Mouse (Mus musculus) kidney, postnatal 0 days (tissue): Measurements from ENCODE around the gene Pik3r2. TPM values are rescaled to one million over a fixed set of nuclear protein-coding genes. Genes with fewer than 3 reads are reported as not detected.

Source experiments
- ATAC-seq: fragments of 200-750 bp; cut with Nextera tagmentation; replicated peaks from 2 replicates; pipeline ENCODE4 v1.8.0; 2017; ENCODE audit warnings: low read depth, moderate number of reproducible peaks, moderate TSS enrichment, moderate library complexity; ENCODE audit not compliant: low FRiP score
- DNase-seq: peaks from one replicate; pipeline ENCODE4 v3.0.0-alpha.2; 2016; ENCODE audit warnings: low spot score
- H3K27ac ChIP-seq: fragments of 300-500 bp; sonication (generic); 2 replicates; pipeline ENCODE4 v1.5.1; 2014; ENCODE audit warnings: mild to moderate bottlenecking
- H3K27me3 ChIP-seq: fragments of 300-500 bp; sonication (generic); 2 replicates; pipeline ENCODE4 v1.6.1; 2014; ENCODE audit warnings: low read length, mixed read lengths; ENCODE audit not compliant: insufficient read depth
- H3K36me3 ChIP-seq: fragments of 300-500 bp; sonication (generic); 2 replicates; pipeline ENCODE4 v1.6.1; 2014; ENCODE audit warnings: low read length, mixed read lengths; ENCODE audit not compliant: insufficient read depth
- H3K4me1 ChIP-seq: fragments of 300-500 bp; sonication (generic); replicated peaks from 2 replicates; pipeline ENCODE4 v1.6.1; 2014; ENCODE audit warnings: antibody characterized with exemption, low read length, mixed read lengths; ENCODE audit not compliant: insufficient read depth
- H3K4me2 ChIP-seq: fragments of 300-500 bp; sonication (generic); 2 replicates; pipeline ENCODE4 v1.6.1; 2014; ENCODE audit warnings: mild to moderate bottlenecking, low read length, moderate library complexity, mixed read lengths
- H3K4me3 ChIP-seq: fragments of 300-500 bp; sonication (generic); replicated peaks from 2 replicates; pipeline ENCODE4 v1.5.1; 2014; ENCODE audit warnings: low read depth, low read length
- H3K9ac ChIP-seq: fragments of 300-500 bp; sonication (generic); 2 replicates; pipeline ENCODE4 v1.6.1; 2014; ENCODE audit warnings: low read depth, low read length
- H3K9me3 ChIP-seq: fragments of 300-500 bp; sonication (generic); replicated peaks from 2 replicates; pipeline ENCODE4 v1.6.1; 2016; ENCODE audit warnings: low read length, inconsistent platforms, mixed read lengths
- CTCF ChIP-seq: IDR thresholded peaks from 2 replicates; pipeline ENCODE4 v1.5.1; 2016; ENCODE audit warnings: antibody characterized with exemption, low read depth, mild to moderate bottlenecking, moderate library complexity
- WGBS: fragments of 180-500 bp; shearing (Covaris S2); extraction: QIAGEN DNeasy Blood & Tissue Kit; methylation state at CpG from one replicate; pipeline ENCODE4 v1.1.7; 2014; 5-methylcytosine and 5-hydroxymethylcytosine counted together
- polyA plus RNA-seq: library from polyadenylated mRNA; unstranded; fragments of >200 nt; fragmentation: Nextera tagmentation; extraction: Ambion mirVana; gene quantifications from 2 replicates; pipeline ENCODE4 v1.2.1, GENCODE M21; 2015

The Pik3r2 gene
- polyA plus RNA-seq, 1 experiment from 2014 or later: 43.8 TPM

- Histone ChIP-seq H3K36me3 (peaks cover 39% of the 10 kb centered on the region; the same call in 1 of the 2 replicates), H3K27me3 (no peaks in the 10 kb centered on the region), H3K4me1 (peaks cover 27% of the 10 kb centered on the region), H3K9me3 (no peaks in the 10 kb centered on the region), H3K4me3 (peak overlapping the region; percentile 76; the same call in 1 of the 2 replicates), H3K27ac (no peak overlapping the region), H3K4me2 (peak overlapping the region; percentile 98), H3K9ac (peak overlapping the region; percentile 98)
- TF ChIP-seq CTCF: no peak
- DNase-seq (no peak), ATAC-seq (no peak)
- 89% methylated on average over 5 of the region's 5 CpGs for WGBS
Observed at GRCm38 (mm10) chr8:70775227-70775626, 1.3 kb downstream of the Pik3r2 start.

DNA sequence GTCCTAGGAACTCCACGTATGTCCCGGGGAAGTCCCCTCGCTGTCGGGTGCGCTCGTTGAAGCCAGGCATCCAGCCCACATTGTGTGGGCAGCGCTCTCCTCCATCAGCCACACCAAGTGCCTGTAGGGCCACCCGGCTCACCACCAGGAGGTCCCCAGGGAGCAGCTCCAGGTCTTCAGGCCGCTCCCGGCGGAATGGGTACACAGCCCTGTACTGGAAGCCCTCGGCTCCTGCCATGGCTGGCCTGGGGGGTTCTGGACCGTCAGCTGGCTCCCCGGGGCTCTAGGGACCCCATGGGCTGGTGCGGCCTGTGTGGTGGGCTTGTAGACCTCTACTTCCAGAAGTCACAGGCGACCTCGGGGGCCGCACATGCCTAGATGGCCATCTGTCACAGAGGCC is 1.8 kb downstream of the Pik3r2 start:
- peak overlapping the region; percentile 98; the same call in 1 of the 2 replicates for H3K9ac ChIP-seq
- peaks cover 27% of the 10 kb centered on the region for H3K4me1 ChIP-seq
- TF ChIP-seq CTCF: no peak
- no peaks in the 10 kb centered on the region for H3K27me3 ChIP-seq
- no peak overlapping the region for H3K4me2 ChIP-seq
- no peak overlapping the region for H3K4me3 ChIP-seq
- no peak for ATAC-seq
- H3K36me3 ChIP-seq: peaks cover 39% of the 10 kb centered on the region; the same call in 1 of the 2 replicates
- no peak overlapping the region for H3K27ac ChIP-seq
- H3K9me3 ChIP-seq: no peaks in the 10 kb centered on the region
- no peak for DNase-seq
- 92% methylated on average over 18 of the region's 18 CpGs for WGBS

DNA sequence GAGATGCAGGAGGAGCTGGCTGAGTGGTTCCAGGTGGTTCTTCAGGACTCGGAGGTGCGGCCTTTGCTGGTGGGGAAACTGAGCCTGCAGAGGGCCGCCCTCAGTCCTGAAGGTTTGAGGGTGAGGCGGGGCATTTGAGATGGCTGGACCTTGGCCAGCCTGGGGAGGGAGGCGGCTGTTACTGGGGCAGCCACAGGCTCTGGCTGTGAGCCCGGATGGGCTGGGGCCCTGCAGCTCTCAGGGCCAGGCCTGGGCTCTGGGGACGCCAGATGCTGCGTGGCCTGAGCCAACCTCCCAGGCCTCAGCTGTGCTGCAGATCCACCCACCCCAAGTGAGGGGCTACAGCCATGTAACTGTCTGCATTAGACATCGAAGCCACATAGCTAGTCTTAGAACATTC is 2.7 kb downstream of the Pik3r2 start:
- DNase-seq (no peak), ATAC-seq (no peak)
- H3K9ac ChIP-seq: peak overlapping the region; percentile 98
- no peaks in the 10 kb centered on the region for H3K27me3 ChIP-seq
- H3K9me3 ChIP-seq: no peaks in the 10 kb centered on the region
- 48% methylated on average over 8 of the region's 9 CpGs for WGBS
- no peak for TF ChIP-seq CTCF
- H3K4me3 ChIP-seq: no peak overlapping the region
- peaks cover 32% of the 10 kb centered on the region; the same call in 1 of the 2 replicates for H3K36me3 ChIP-seq
- H3K27ac ChIP-seq: no peak overlapping the region
- no peak overlapping the region for H3K4me2 ChIP-seq
- H3K4me1 ChIP-seq: peaks cover 27% of the 10 kb centered on the region

GRCm38 (mm10) chr8:70773410-70773809 is 3.1 kb downstream of the Pik3r2 start:
- H3K27me3 ChIP-seq: no peaks in the 10 kb centered on the region
- WGBS: 78% methylated on average over 5 of the region's 5 CpGs
- H3K36me3 ChIP-seq: peaks cover 31% of the 10 kb centered on the region; the same call in 1 of the 2 replicates

DNA sequence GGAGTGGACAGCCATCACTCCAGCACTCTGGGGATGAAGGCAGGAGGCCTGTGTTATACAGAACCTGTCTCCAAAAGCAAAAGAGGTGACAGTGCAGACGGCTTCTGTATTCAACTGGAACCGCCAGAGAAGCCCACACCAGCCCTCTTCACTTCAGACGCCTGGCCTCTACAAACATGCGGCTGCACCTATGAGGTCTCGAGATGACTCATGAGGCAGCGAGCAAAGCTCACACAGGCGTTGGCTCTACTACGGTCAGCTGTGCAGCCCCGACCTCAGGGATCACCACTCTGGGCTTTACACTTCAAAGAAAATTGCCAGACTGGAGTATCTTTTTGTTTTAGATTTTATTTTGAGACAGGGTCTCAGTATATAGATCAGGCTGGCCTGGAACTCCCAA is 3.6 kb downstream of the Pik3r2 start:
- no peaks in the 10 kb centered on the region for H3K9me3 ChIP-seq
- H3K9ac ChIP-seq: peak overlapping the region; percentile 98
- DNase-seq (no peak), ATAC-seq (no peak)
- peaks cover 32% of the 10 kb centered on the region; the same call in 1 of the 2 replicates for H3K36me3 ChIP-seq
- no peak overlapping the region for H3K4me2 ChIP-seq
- 73% methylated on average over 9 of the region's 9 CpGs for WGBS
- no peak for TF ChIP-seq CTCF
- no peaks in the 10 kb centered on the region for H3K27me3 ChIP-seq
- H3K4me1 ChIP-seq: peaks cover 25% of the 10 kb centered on the region
- no peak overlapping the region for H3K27ac ChIP-seq
- H3K4me3 ChIP-seq: no peak overlapping the region

More at GRCm38 (mm10) chr8:70773410-70773809, 3.1 kb downstream of the Pik3r2 start:
- DNase-seq: no peak
- no peak overlapping the region for H3K27ac ChIP-seq
- no peak overlapping the region for H3K4me3 ChIP-seq
- ATAC-seq: no peak
- H3K9me3 ChIP-seq: no peaks in the 10 kb centered on the region
- H3K4me2 ChIP-seq: no peak overlapping the region
- peak overlapping the region; percentile 98 for H3K9ac ChIP-seq
- peaks cover 27% of the 10 kb centered on the region for H3K4me1 ChIP-seq
- TF ChIP-seq CTCF: no peak

DNA sequence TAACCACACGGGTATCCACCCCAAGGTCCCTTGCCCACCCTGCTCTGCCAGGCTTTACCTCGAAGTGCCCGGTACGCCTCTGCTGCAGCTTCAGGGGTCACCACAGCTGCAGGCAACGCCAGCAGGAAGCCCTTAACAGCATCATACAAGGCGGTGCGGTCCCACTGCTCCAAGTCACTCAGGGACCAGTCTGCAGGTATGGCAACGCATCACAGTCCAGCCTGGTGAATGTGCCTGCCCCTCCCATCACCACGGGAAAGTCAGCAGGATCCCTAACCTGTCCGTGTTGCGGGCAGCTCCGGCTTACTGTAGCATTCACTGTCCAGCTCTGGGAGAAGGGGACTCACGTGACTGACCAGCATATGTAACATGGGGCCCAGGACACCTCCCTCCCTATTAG is 4.4 kb downstream of the Pik3r2 start:
- H3K9ac ChIP-seq: no peak overlapping the region
- H3K27me3 ChIP-seq: no peaks in the 10 kb centered on the region
- H3K4me3 ChIP-seq: no peak overlapping the region
- no peak overlapping the region for H3K27ac ChIP-seq
- no peak overlapping the region for H3K4me2 ChIP-seq
- H3K36me3 ChIP-seq: peaks cover 32% of the 10 kb centered on the region; the same call in 1 of the 2 replicates
- H3K4me1 ChIP-seq: peaks cover 21% of the 10 kb centered on the region
- ATAC-seq: no peak
- H3K9me3 ChIP-seq: no peaks in the 10 kb centered on the region
- TF ChIP-seq CTCF: no peak
- DNase-seq: no peak
- WGBS: 92% methylated on average over 13 of the region's 13 CpGs

DNA sequence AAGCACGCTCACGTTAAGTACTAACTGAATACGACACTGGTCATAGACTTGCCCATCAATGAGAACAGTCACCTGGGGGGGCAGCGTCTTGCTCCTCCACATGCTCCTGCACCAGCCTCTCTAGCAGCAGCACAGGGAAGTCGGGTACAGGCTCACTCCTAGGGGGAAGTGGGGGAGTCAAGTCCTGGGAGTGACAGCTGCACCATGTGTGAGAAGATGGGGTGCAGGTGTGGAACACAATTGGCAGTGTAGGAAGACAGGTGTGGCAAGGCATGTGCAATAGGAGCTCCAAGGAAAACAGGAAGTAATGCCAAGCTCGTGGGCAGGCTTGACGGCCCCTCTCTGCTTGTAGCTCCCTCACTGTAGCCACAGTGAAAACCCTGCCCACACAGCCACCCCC is 5.3 kb downstream of the Pik3r2 start:
- Histone ChIP-seq H3K36me3 (peaks cover 32% of the 10 kb centered on the region; the same call in 1 of the 2 replicates), H3K27me3 (no peaks in the 10 kb centered on the region), H3K4me1 (peaks cover 29% of the 10 kb centered on the region), H3K9me3 (no peaks in the 10 kb centered on the region), H3K4me3 (no peak overlapping the region), H3K27ac (no peak overlapping the region), H3K9ac (no peak overlapping the region), H3K4me2 (no peak overlapping the region)
- DNase-seq: no peak
- TF ChIP-seq CTCF: no peak
- WGBS: 78% methylated on average over 7 of the region's 7 CpGs
- no peak for ATAC-seq
